Mouse (Mus musculus): ENCODE results near the gene Lama2. TPM values are rescaled to one million over a fixed set of nuclear protein-coding genes. Genes with fewer than 3 reads are reported as not detected.
"Not testable (repeated sequence)": the region's sequence is repeated elsewhere in the genome, so short reads cannot be mapped to it uniquely, and the experiment has no call there.

Gene Lama2
- polyA plus RNA-seq, 1 experiment from 2014 or later: 3.5 TPM

DNA sequence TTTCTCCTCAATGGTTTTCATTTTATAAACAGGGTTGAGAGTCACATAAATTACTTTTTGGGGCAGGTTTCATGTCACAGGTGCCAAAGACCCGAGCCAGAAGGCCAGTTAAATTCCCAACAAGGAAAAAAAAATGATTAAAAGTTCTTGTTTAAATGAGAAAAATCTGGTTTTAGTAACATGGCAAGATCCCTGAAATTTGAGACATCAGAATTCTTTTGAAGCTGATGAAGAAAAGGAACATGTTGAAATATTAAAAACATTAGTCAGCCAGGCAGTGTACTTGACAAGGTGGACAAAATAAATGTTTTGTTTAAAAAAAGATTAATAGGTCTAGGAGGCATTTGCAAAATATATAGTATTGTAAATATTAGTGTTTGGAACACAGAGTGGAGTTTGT is 634.1 kb downstream of the Lama2 start:
- Histone ChIP-seq H3K4me2 (ENCODE audit: low read length) (no peak overlapping the region), H3K27ac (ENCODE audit: low read length) (no peak overlapping the region), H3K36me3 (ENCODE audit: control insufficient read depth, insufficient read depth) (no peaks in the 10 kb centered on the region), H3K4me3 (replicated peaks; ENCODE audit: low read length) (no peak overlapping the region), H3K9me3 (ENCODE audit: control insufficient read depth, low read length) (no peaks in the 10 kb centered on the region), H3K27me3 (replicated peaks; ENCODE audit: control insufficient read depth, insufficient read depth, low read length) (no peaks in the 10 kb centered on the region), H3K4me1 (replicated peaks; ENCODE audit: control insufficient read depth, insufficient read depth, low read length) (no peaks in the 10 kb centered on the region), H3K9ac (replicated peaks; ENCODE audit: low read depth, low read length) (no peak overlapping the region)
- WGBS: 55% methylated on average over 1 of the region's 1 CpGs
- ATAC-seq: no peak

DNA sequence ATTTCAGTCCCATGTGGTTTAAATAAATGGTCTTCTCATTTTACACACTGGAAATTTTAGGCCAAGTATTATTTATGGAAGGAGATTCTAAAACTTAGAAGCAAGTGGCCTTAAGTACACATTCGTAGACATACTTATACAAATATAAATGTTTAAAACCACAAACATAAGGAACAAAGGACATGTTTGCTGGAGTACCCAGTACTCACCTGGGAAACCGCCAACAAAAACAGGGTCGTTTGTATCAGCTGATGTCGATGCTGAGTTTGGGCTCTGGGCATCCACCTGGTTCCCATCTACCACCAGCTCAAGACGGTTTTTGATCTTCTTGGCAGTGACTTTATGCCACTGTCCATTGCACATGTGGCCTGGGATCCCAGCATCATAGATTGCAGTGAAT is 635.5 kb downstream of the Lama2 start:
- H3K27ac ChIP-seq (ENCODE audit: low read length); H3K4me3 ChIP-seq (replicated peaks; ENCODE audit: low read length); H3K4me2 ChIP-seq (ENCODE audit: low read length); H3K27me3 ChIP-seq (replicated peaks; ENCODE audit: control insufficient read depth, insufficient read depth, low read length); H3K4me1 ChIP-seq (replicated peaks; ENCODE audit: control insufficient read depth, insufficient read depth, low read length); ATAC-seq; H3K9ac ChIP-seq (replicated peaks; ENCODE audit: low read depth, low read length); H3K36me3 ChIP-seq (ENCODE audit: control insufficient read depth, insufficient read depth); H3K9me3 ChIP-seq (ENCODE audit: control insufficient read depth, low read length): not testable (repeated sequence)
- WGBS: 93% methylated on average over 5 of the region's 5 CpGs

DNA sequence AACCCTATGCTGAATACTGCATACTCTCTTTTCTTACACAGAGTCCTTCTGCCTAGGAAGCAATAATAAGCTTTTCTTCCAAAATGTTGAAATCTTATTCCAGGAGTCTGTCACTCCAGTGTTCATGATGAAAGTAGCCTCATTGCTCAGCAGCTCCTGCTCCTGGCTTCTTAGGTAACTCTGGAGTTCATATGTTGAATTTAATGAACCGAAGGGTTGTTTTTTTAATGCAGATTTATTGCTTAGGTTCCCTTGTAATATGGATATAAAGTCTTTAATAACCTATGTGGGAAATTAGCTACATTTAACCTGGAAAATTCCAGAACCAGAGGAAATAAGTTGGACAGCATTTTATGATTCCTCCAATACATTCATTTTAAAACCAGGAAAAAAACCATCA is 636.0 kb downstream of the Lama2 start:
- H3K27ac ChIP-seq (ENCODE audit: low read length): no peak overlapping the region
- ATAC-seq: no peak
- H3K9me3 ChIP-seq (ENCODE audit: control insufficient read depth, low read length): no peaks in the 10 kb centered on the region
- H3K36me3 ChIP-seq (ENCODE audit: control insufficient read depth, insufficient read depth): no peaks in the 10 kb centered on the region
- H3K4me3 ChIP-seq (replicated peaks; ENCODE audit: low read length): no peak overlapping the region
- 92% methylated on average over 1 of the region's 1 CpGs for WGBS
- no peak overlapping the region for H3K9ac ChIP-seq (replicated peaks; ENCODE audit: low read depth, low read length)
- no peaks in the 10 kb centered on the region for H3K4me1 ChIP-seq (replicated peaks; ENCODE audit: control insufficient read depth, insufficient read depth, low read length)
- no peak overlapping the region for H3K4me2 ChIP-seq (ENCODE audit: low read length)
- H3K27me3 ChIP-seq (replicated peaks; ENCODE audit: control insufficient read depth, insufficient read depth, low read length): no peaks in the 10 kb centered on the region

DNA sequence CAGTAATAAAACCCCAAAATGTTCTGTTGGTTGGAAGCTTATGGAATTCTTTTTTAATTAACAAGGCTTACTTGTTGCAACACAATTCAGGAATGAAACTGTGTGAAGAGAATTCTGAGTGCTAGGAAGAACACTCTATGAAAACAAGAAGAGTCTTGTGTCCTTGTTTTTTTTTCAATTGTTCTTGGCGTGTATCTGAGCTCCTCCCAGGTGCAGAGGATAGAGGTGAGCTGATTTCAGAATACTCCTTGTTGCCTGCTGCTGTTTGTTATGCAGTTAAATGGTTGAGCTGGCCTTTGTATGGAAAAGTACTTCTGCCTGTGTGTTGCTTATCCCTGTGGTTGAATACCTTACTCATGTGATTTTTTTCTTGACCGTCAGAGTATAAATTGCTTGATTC is 636.9 kb downstream of the Lama2 start:
- H3K9me3 ChIP-seq (ENCODE audit: control insufficient read depth, low read length): no peaks in the 10 kb centered on the region
- no peaks in the 10 kb centered on the region for H3K36me3 ChIP-seq (ENCODE audit: control insufficient read depth, insufficient read depth)
- H3K27me3 ChIP-seq (replicated peaks; ENCODE audit: control insufficient read depth, insufficient read depth, low read length): no peaks in the 10 kb centered on the region
- no peaks in the 10 kb centered on the region for H3K4me1 ChIP-seq (replicated peaks; ENCODE audit: control insufficient read depth, insufficient read depth, low read length)
- no peak overlapping the region for H3K4me2 ChIP-seq (ENCODE audit: low read length)
- no peak for ATAC-seq
- 80% methylated on average over 2 of the region's 2 CpGs for WGBS
- no peak overlapping the region for H3K27ac ChIP-seq (ENCODE audit: low read length)
- H3K4me3 ChIP-seq (replicated peaks; ENCODE audit: low read length): no peak overlapping the region
- H3K9ac ChIP-seq (replicated peaks; ENCODE audit: low read depth, low read length): no peak overlapping the region

DNA sequence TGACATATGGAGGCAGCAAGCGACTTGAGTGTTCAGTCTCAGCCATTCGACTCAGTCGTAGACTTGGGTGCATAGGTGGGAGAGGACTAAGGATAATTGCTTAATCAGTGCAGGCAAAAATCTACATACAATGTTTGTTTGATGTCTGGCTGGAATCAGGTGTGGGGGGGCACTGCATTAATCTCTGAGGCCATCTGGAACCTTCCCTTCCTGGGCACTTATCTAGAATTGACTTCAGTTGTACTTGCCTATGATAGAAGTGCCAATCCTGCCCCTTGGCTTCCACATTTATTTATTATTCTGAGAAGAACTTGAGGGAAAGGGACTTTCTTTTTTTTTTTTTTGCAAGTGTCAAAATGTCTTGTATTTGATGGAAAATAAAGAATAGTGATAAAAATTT is 644.2 kb downstream of the Lama2 start:
- H3K4me1 ChIP-seq (replicated peaks; ENCODE audit: control insufficient read depth, insufficient read depth, low read length): no peaks in the 10 kb centered on the region
- H3K9me3 ChIP-seq (ENCODE audit: control insufficient read depth, low read length): no peaks in the 10 kb centered on the region
- H3K9ac ChIP-seq (replicated peaks; ENCODE audit: low read depth, low read length): no peak overlapping the region
- H3K27me3 ChIP-seq (replicated peaks; ENCODE audit: control insufficient read depth, insufficient read depth, low read length): no peaks in the 10 kb centered on the region
- H3K4me3 ChIP-seq (replicated peaks; ENCODE audit: low read length): no peak overlapping the region
- 89% methylated on average over 3 of the region's 3 CpGs for WGBS
- H3K36me3 ChIP-seq (ENCODE audit: control insufficient read depth, insufficient read depth): no peaks in the 10 kb centered on the region
- no peak overlapping the region for H3K27ac ChIP-seq (ENCODE audit: low read length)
- no peak for ATAC-seq
- no peak overlapping the region for H3K4me2 ChIP-seq (ENCODE audit: low read length)

DNA sequence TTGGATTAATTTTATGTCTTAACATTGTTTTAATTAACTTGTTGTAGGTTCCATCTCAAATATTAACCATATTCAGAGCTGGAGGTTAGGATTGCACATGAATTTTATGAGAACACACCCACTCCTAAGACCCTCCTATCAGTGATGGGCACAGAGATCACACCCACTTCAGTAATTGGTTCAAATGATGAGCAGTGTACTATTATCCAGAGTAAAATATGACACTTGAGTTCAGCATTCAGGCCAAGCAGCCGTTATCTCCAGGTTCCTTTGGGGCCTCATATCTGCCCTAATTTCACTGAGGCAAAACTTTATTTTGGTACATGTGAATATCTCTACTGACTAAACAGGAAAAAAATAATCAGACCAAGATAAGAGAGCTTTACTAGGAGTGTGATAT is 645.3 kb downstream of the Lama2 start:
- H3K9me3 ChIP-seq (ENCODE audit: control insufficient read depth, low read length): no peaks in the 10 kb centered on the region
- H3K4me1 ChIP-seq (replicated peaks; ENCODE audit: control insufficient read depth, insufficient read depth, low read length): no peaks in the 10 kb centered on the region
- WGBS: 91% methylated on average over 1 of the region's 1 CpGs
- no peak overlapping the region for H3K27ac ChIP-seq (ENCODE audit: low read length)
- H3K4me3 ChIP-seq (replicated peaks; ENCODE audit: low read length): no peak overlapping the region
- no peaks in the 10 kb centered on the region for H3K36me3 ChIP-seq (ENCODE audit: control insufficient read depth, insufficient read depth)
- no peak overlapping the region for H3K9ac ChIP-seq (replicated peaks; ENCODE audit: low read depth, low read length)
- no peak overlapping the region for H3K4me2 ChIP-seq (ENCODE audit: low read length)
- ATAC-seq: no peak
- H3K27me3 ChIP-seq (replicated peaks; ENCODE audit: control insufficient read depth, insufficient read depth, low read length): no peaks in the 10 kb centered on the region

DNA sequence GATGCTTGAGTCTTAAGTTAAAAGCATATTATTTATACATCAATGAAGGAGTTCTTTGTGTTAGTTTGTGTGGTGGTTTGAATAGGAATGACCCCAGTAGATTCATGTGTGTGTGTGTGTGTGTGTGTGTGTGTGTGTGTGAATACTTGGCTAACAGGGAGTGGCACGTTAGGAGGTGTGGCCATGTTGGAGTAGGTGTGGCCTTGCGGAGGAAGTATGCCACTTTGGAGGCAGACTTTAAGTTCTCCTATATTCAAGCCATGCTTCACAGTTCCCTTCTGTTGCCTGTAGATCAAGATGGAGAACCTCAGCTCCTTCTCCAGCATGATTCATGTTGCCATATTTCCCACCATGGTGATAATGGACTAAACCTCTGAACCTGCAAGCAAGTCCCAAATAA is 646.0 kb downstream of the Lama2 start:
- H3K9me3 ChIP-seq (ENCODE audit: control insufficient read depth, low read length): no peaks in the 10 kb centered on the region
- no peak overlapping the region for H3K4me3 ChIP-seq (replicated peaks; ENCODE audit: low read length)
- no peaks in the 10 kb centered on the region for H3K27me3 ChIP-seq (replicated peaks; ENCODE audit: control insufficient read depth, insufficient read depth, low read length)
- no peak overlapping the region for H3K27ac ChIP-seq (ENCODE audit: low read length)
- no peak overlapping the region for H3K4me2 ChIP-seq (ENCODE audit: low read length)
- H3K9ac ChIP-seq (replicated peaks; ENCODE audit: low read depth, low read length): no peak overlapping the region
- WGBS: 88% methylated on average over 2 of the region's 2 CpGs
- ATAC-seq: no peak
- no peaks in the 10 kb centered on the region for H3K4me1 ChIP-seq (replicated peaks; ENCODE audit: control insufficient read depth, insufficient read depth, low read length)
- H3K36me3 ChIP-seq (ENCODE audit: control insufficient read depth, insufficient read depth): no peaks in the 10 kb centered on the region

DNA sequence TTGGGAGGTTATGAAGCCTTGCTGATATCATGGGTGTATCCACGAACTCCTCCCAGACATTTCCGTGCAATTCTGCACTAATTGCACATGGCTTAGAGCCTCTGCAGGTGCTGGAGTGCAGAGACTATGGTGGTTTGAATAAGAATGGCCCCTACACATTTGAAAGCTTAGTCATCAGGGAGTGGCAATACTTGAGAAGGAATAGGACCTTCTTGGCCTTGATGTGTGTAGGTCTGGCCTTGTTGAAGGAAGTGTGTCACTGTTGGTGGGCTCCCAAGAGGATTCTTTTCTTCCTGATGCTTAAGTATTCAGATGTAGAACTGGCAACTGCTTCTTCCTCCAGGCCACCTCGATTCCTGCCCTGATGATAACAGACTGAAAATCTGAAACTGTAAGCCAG is 661.0 kb downstream of the Lama2 start:
- 89% methylated on average over 3 of the region's 3 CpGs for WGBS
- ATAC-seq: no peak
- H3K9me3 ChIP-seq (ENCODE audit: control insufficient read depth, low read length): no peaks in the 10 kb centered on the region
- H3K27ac ChIP-seq (ENCODE audit: low read length): no peak overlapping the region
- no peak overlapping the region for H3K9ac ChIP-seq (replicated peaks; ENCODE audit: low read depth, low read length)
- H3K27me3 ChIP-seq (replicated peaks; ENCODE audit: control insufficient read depth, insufficient read depth, low read length): no peaks in the 10 kb centered on the region
- H3K36me3 ChIP-seq (ENCODE audit: control insufficient read depth, insufficient read depth): no peaks in the 10 kb centered on the region
- no peak overlapping the region for H3K4me2 ChIP-seq (ENCODE audit: low read length)
- no peaks in the 10 kb centered on the region for H3K4me1 ChIP-seq (replicated peaks; ENCODE audit: control insufficient read depth, insufficient read depth, low read length)
- no peak overlapping the region for H3K4me3 ChIP-seq (replicated peaks; ENCODE audit: low read length)

DNA sequence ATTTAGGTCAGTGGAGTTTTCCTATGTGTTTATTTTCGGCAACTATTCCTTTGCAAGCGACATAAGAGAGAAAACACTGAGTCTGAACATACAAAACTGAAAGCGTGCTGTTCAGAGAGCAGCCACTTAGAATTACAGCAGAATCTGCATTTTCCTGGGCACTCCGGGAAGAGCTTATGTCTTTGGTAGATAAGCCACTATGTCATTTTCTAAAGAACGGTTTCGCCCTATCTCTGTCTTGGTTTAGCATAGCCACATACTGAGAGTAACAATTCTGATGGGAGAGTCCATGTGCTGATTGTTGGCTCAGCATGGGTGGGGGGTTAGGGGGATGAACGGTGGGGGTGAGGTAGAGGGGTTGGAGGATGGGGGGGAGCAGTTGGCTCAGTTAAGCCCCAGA is 669.1 kb downstream of the Lama2 start:
- 83% methylated on average over 7 of the region's 7 CpGs for WGBS
- Histone ChIP-seq H3K4me2 (ENCODE audit: low read length) (no peak overlapping the region), H3K27ac (ENCODE audit: low read length) (no peak overlapping the region), H3K9ac (replicated peaks; ENCODE audit: low read depth, low read length) (no peak overlapping the region), H3K27me3 (replicated peaks; ENCODE audit: control insufficient read depth, insufficient read depth, low read length) (no peaks in the 10 kb centered on the region), H3K9me3 (ENCODE audit: control insufficient read depth, low read length) (no peaks in the 10 kb centered on the region), H3K36me3 (ENCODE audit: control insufficient read depth, insufficient read depth) (no peaks in the 10 kb centered on the region), H3K4me3 (replicated peaks; ENCODE audit: low read length) (no peak overlapping the region), H3K4me1 (replicated peaks; ENCODE audit: control insufficient read depth, insufficient read depth, low read length) (no peaks in the 10 kb centered on the region)
- no peak for ATAC-seq

DNA sequence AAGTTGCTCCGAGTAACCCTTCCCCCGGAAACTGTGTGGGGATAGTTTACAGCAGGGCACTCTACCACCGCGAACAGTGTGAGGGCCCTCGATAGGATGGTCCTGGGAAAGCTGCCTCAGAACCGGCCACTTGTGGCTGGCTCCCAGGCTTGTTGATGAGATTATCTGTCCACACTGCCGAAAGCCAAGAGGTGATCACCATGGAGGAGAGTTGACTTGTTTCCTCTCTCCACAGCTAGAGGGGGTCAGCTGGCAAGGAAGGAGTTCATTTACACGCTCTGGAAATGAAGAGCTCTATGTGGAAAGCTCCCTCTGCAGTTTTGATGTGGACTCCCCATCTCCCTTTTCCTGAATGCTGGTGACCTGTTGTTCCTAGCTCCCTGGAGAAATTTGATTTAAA is 669.9 kb downstream of the Lama2 start:
- Histone ChIP-seq H3K9me3 (ENCODE audit: control insufficient read depth, low read length) (no peaks in the 10 kb centered on the region), H3K27ac (ENCODE audit: low read length) (no peak overlapping the region), H3K4me1 (replicated peaks; ENCODE audit: control insufficient read depth, insufficient read depth, low read length) (no peaks in the 10 kb centered on the region), H3K4me2 (ENCODE audit: low read length) (no peak overlapping the region), H3K9ac (replicated peaks; ENCODE audit: low read depth, low read length) (no peak overlapping the region), H3K4me3 (replicated peaks; ENCODE audit: low read length) (no peak overlapping the region), H3K36me3 (ENCODE audit: control insufficient read depth, insufficient read depth) (no peaks in the 10 kb centered on the region), H3K27me3 (replicated peaks; ENCODE audit: control insufficient read depth, insufficient read depth, low read length) (no peaks in the 10 kb centered on the region)
- 77% methylated on average over 8 of the region's 8 CpGs for WGBS
- ATAC-seq: no peak
